Mouse (Mus musculus) C2C12 (cell line): ENCODE results near the gene Gm13696.

ENCODE experiments used
- CTCF ChIP-seq: IDR thresholded peaks from one replicate; pipeline ENCODE4 v1.5.1; 2011; ENCODE audit not compliant: control insufficient read depth, insufficient read depth, insufficient read length
- MAX ChIP-seq: IDR thresholded peaks from one replicate; pipeline ENCODE4 v1.6.1; 2011; ENCODE audit warnings: mild to moderate bottlenecking, control low read depth
- MYOD1 ChIP-seq: IDR thresholded peaks from one replicate; pipeline ENCODE4 v1.6.1; 2011; ENCODE audit warnings: low read depth; ENCODE audit not compliant: control insufficient read depth, insufficient read length
- USF1 ChIP-seq: IDR thresholded peaks from one replicate; pipeline ENCODE4 v1.6.1; 2011; ENCODE audit warnings: low read depth, mild to moderate bottlenecking, control low read depth, moderate library complexity

DNA sequence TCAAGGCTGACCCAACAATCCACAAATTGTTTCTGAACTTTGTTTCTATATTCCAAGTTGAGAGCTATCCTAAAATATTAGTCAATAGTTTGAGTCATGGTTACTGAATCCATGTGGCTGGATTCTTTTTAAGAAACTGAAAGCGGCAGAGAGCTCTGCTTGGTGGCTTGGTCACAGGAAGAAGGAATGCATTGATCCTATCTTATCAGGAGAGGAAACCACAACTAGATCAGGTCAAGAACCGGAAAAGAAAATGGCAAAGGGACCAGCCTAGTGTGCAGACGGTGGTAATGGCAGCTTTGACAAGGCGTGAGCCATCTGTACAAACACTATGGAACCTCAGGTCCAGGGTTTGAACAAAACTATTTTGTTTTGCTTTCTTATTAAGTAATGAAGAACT is 31.1 kb upstream of the Gm13696 start:
- TF ChIP-seq CTCF (no peak), USF1 (no peak), MYOD1 (no peak), MAX (no peak)
